Mouse (Mus musculus) mesoderm, embryonic 11.5 days (tissue): ENCODE results near the gene Pygm.

Experiments
- DNase-seq: peaks from one replicate; pipeline ENCODE4 v3.0.0-alpha.2; 2012; ENCODE audit warnings: low read depth, low spot score

Gene Pygm

GRCm38 (mm10) chr19:6428501-6429200 is 44.5 kb downstream of the Pygm start:
- peak; percentile 60 for DNase-seq

DNA sequence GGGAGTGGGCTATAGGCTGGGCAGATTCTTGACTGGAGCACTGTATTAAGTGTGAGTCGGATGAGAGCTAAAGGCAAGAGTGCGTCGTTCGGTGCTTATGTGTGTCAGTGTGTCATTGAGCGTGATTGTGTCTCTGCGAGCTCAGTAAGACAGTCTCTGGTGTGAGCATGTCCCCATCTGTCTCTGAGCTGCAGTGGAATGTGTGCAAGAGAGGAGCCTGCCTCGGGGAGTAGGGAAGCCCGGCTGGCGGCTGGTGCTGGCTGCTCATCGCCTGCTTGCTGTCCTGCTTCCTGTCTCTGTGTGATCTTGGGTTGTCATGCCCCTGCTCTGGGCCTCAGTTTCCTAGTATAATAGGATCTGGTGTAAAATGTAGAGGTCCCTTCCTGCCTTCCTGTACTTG is 58.8 kb downstream of the Pygm start:
- DNase-seq, result no peak

DNA sequence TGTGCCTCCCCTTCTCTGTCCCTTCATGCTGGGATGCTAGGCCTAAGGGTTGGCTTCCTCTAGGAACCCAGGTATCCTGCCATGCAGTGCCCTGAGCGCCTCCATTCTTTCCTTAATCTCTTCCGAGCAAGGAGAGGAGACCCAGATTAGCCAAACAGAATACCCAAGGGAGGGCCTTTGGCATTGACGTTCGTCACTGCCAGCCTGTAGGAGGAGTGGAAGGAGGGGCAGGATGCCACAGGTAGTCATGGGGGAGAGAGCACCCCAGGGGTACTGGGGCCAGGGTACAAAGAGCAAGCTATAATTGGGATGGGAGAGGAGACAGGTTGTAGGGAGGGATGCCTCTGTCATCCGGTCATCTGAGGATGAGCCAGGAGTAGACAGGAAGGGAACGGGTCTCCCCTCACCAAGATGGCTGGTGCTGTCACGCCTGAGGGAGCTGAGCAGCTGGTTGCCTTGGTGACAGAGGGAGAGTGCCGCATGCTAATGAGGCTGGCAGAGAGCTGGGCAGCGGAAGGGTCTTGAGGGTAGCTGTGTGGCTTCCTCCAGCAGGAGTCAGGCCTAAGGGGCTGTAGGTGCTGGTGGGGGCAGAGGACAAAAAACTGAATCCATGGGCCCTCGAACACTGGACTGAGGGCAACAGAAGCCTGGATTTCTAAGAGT is 61.7 kb downstream of the Pygm start:
- DNase-seq, result peak; percentile 68

- no peak for DNase-seq
Observed at GRCm38 (mm10) chr19:6446736-6447437, 62.7 kb downstream of the Pygm start.
